Mouse (Mus musculus): ENCODE results near the gene Maml3.

DNA sequence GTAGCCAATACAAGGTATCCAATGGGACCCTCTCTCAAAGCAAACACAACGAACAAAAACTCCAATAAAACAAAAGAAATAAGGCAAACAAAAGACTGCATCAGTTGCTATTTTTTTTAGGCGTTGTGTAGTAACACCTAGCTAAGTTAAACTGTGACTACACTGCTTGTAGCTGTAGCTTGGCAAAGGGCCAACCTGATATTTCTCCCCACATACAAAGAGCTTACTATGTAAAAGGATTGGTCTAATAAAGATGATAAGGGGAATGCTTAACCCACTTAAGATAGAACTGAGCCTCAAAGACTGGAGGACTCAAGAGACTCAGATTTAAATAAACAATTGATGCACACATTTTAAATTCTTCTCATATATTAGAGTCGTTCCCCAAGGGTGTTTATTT lies 230.6 kb downstream of the Maml3 start:
- TF ChIP-seq CTCF (IDR thresholded peaks at IDR 0.05; ENCODE audit: low read depth) (no peak), EP300 (IDR thresholded peaks at IDR 0.05; ENCODE audit: low read depth) (no peak)
